Mouse (Mus musculus) CH12F3 (cell line): ENCODE data around the gene Stoml3.

Experiments used
- in situ Hi-C: fragments of 300-500 bp; cut with MboI; formaldehyde crosslinking; loops from 2 replicates; pipeline ENCODE4 v1.14.3; 2020; ENCODE audit warnings: low sequenced_read_pairs

The Stoml3 gene

GRCm38 (mm10) chr3:53474179-53474578, 14.3 kb upstream of the Stoml3 start:
- in situ Hi-C loops = loop anchor here (25.0 kb wide), 1 partner anchor 1237 kb away; no protein-coding TSS in a partner anchor

- in situ Hi-C loops = no loop called here
Observed at GRCm38 (mm10) chr3:53475889-53476288, 12.6 kb upstream of the Stoml3 start.

- in situ Hi-C loops = no loop called here
Observed at GRCm38 (mm10) chr3:53477468-53477867, 11.0 kb upstream of the Stoml3 start.

GRCm38 (mm10) chr3:53478419-53479046, 9.9 kb upstream of the Stoml3 start:
- in situ Hi-C loops = no loop called here

GRCm38 (mm10) chr3:53483414-53484059, 4.9 kb upstream of the Stoml3 start:
- in situ Hi-C loops = no loop called here

GRCm38 (mm10) chr3:53486561-53486960, 1.9 kb upstream of the Stoml3 start:
- in situ Hi-C loops = no loop called here

- in situ Hi-C loops = no loop called here
Observed at GRCm38 (mm10) chr3:53486996-53487576, 1.4 kb upstream of the Stoml3 start.

GRCm38 (mm10) chr3:53498351-53498905, 10.0 kb downstream of the Stoml3 start:
- in situ Hi-C loops = no loop called here

- in situ Hi-C loops = no loop called here
Observed at GRCm38 (mm10) chr3:53502428-53502827, 14.0 kb downstream of the Stoml3 start.

GRCm38 (mm10) chr3:53513096-53513495, 24.6 kb downstream of the Stoml3 start:
- in situ Hi-C loops = no loop called here

- in situ Hi-C loops = no loop called here
Observed at GRCm38 (mm10) chr3:53514221-53515065, 26.0 kb downstream of the Stoml3 start.

- in situ Hi-C loops = no loop called here
Observed at GRCm38 (mm10) chr3:53522794-53523193, 34.3 kb downstream of the Stoml3 start.

GRCm38 (mm10) chr3:53525737-53526136, 37.3 kb downstream of the Stoml3 start:
- in situ Hi-C loops = no loop called here

- in situ Hi-C loops = no loop called here
Observed at GRCm38 (mm10) chr3:53530305-53530704, 41.9 kb downstream of the Stoml3 start.

- in situ Hi-C loops = no loop called here
Observed at GRCm38 (mm10) chr3:53532091-53532490, 43.6 kb downstream of the Stoml3 start.

- in situ Hi-C loops = no loop called here
Observed at GRCm38 (mm10) chr3:53552691-53553090, 64.2 kb downstream of the Stoml3 start.

- in situ Hi-C loops = no loop called here
Observed at GRCm38 (mm10) chr3:53555031-53555952, 66.8 kb downstream of the Stoml3 start.

GRCm38 (mm10) chr3:53557388-53558214, 69.1 kb downstream of the Stoml3 start:
- in situ Hi-C loops = no loop called here
